Mouse (Mus musculus): ENCODE data around the gene Gm28308. TPM values are rescaled to one million over a fixed set of nuclear protein-coding genes. Genes with fewer than 3 reads are reported as not detected.

Gm28308 gene
- total and polyA plus RNA-seq, 3 experiments = not detected

- DNase-seq (ENCODE audit: low read depth, low spot score) = no peak
- Histone ChIP-seq H3K4me1 (ENCODE audit: control insufficient read depth in 1 of 2, insufficient read depth in 2 of 2, low read length in 2 of 2) (no peaks in the 10 kb centered on the region), H3K36me3 (ENCODE audit: control insufficient read depth in 1 of 2, insufficient read depth in 2 of 2, low read length in 2 of 2) (no peaks in the 10 kb centered on the region), H3K4me3 (ENCODE audit: control insufficient read depth in 1 of 2, insufficient read depth in 1 of 2, low read depth in 2 of 2, low read length in 2 of 2) (no peak overlapping the region), H3K27me3 (ENCODE audit: control insufficient read depth in 1 of 2, insufficient read depth in 2 of 2, low read length in 2 of 2) (no peaks in the 10 kb centered on the region), H3K79me2 (ENCODE audit: control insufficient read depth, insufficient read depth, low read length, poor library complexity) (no peaks in the 10 kb centered on the region; the same call in 1 of the 2 replicates), H3K27ac (ENCODE audit: control insufficient read depth, low read depth, low read length) (no peak overlapping the region), H3K9me3 (replicated peaks; ENCODE audit: insufficient read depth, low read length) (no peaks in the 10 kb centered on the region), H3K9ac (ENCODE audit: control insufficient read depth, low read depth, low read length, poor library complexity, severe bottlenecking) (no peak overlapping the region)
- TF ChIP-seq USF2 (IDR thresholded peaks at IDR 0.05; ENCODE audit: borderline replicate concordance in 1 of 2, insufficient read depth in 1 of 2, low read depth in 1 of 2, low read length in 2 of 2) = no peak
- TF ChIP-seq ELF1 (IDR thresholded peaks at IDR 0.05; ENCODE audit: low read depth, low read length) = no peak
These were observed 11.9 kb downstream of the Gm28308 start for GRCm38 (mm10) chr6:52201269-52201668.

- no peaks in the 10 kb centered on the region for H3K36me3 ChIP-seq (ENCODE audit: control insufficient read depth in 1 of 2, insufficient read depth in 2 of 2, low read length in 2 of 2)
- no peaks in the 10 kb centered on the region for H3K9me3 ChIP-seq (replicated peaks; ENCODE audit: insufficient read depth, low read length)
- H3K4me3 ChIP-seq (ENCODE audit: control insufficient read depth in 1 of 2, insufficient read depth in 1 of 2, low read depth in 2 of 2, low read length in 2 of 2) = no peak overlapping the region
- no peaks in the 10 kb centered on the region for H3K27me3 ChIP-seq (ENCODE audit: control insufficient read depth in 1 of 2, insufficient read depth in 2 of 2, low read length in 2 of 2)
- TF ChIP-seq USF2 (IDR thresholded peaks at IDR 0.05; ENCODE audit: borderline replicate concordance in 1 of 2, insufficient read depth in 1 of 2, low read depth in 1 of 2, low read length in 2 of 2) (no peak), ETS1 (IDR thresholded peaks at IDR 0.05; ENCODE audit: low read depth, low read length) (no peak), GATA1 (IDR thresholded peaks at IDR 0.05; ENCODE audit: low read depth, low read length) (no peak), ZKSCAN1 (IDR thresholded peaks at IDR 0.05; ENCODE audit: low read depth, low read length) (no peak), E2F4 (IDR thresholded peaks at IDR 0.05; ENCODE audit: borderline replicate concordance, low read depth, low read length) (no peak), MYC (IDR thresholded peaks at IDR 0.05; ENCODE audit: low read depth, low read length) (no peak)
- H3K9ac ChIP-seq (ENCODE audit: control insufficient read depth, low read depth, low read length, poor library complexity, severe bottlenecking) = no peak overlapping the region
- no peaks in the 10 kb centered on the region for H3K4me1 ChIP-seq (ENCODE audit: control insufficient read depth in 1 of 2, insufficient read depth in 2 of 2, low read length in 2 of 2)
- H3K27ac ChIP-seq (ENCODE audit: control insufficient read depth, low read depth, low read length) = no peak overlapping the region
- DNase-seq (ENCODE audit: low read depth, low spot score) = no peak
- no peaks in the 10 kb centered on the region; the same call in 1 of the 2 replicates for H3K79me2 ChIP-seq (ENCODE audit: control insufficient read depth, insufficient read depth, low read length, poor library complexity)
These were observed 12.3 kb downstream of the Gm28308 start for GRCm38 (mm10) chr6:52200751-52201250.

- Histone ChIP-seq H3K4me1 (ENCODE audit: control insufficient read depth in 1 of 2, insufficient read depth in 2 of 2, low read length in 2 of 2) (no peaks in the 10 kb centered on the region), H3K9ac (ENCODE audit: control insufficient read depth, low read depth, low read length, poor library complexity, severe bottlenecking) (no peak overlapping the region), H3K27ac (ENCODE audit: control insufficient read depth, low read depth, low read length) (no peak overlapping the region), H3K79me2 (ENCODE audit: control insufficient read depth, insufficient read depth, low read length, poor library complexity) (no peaks in the 10 kb centered on the region; the same call in 1 of the 2 replicates), H3K9me3 (replicated peaks; ENCODE audit: insufficient read depth, low read length) (no peaks in the 10 kb centered on the region), H3K4me3 (ENCODE audit: control insufficient read depth in 1 of 2, insufficient read depth in 1 of 2, low read depth in 2 of 2, low read length in 2 of 2) (no peak overlapping the region), H3K36me3 (ENCODE audit: control insufficient read depth in 1 of 2, insufficient read depth in 2 of 2, low read length in 2 of 2) (no peaks in the 10 kb centered on the region), H3K27me3 (ENCODE audit: control insufficient read depth in 1 of 2, insufficient read depth in 2 of 2, low read length in 2 of 2) (no peaks in the 10 kb centered on the region)
- TF ChIP-seq MAX (IDR thresholded peaks at IDR 0.05; ENCODE audit: low read length) (no peak), KAT2A (conservative IDR thresholded peaks at IDR 0.05; ENCODE audit: low read depth, low read length) (no peak), ZNF384 (IDR thresholded peaks at IDR 0.05; ENCODE audit: low read depth, low read length) (no peak), RCOR1 (IDR thresholded peaks at IDR 0.05; ENCODE audit: low read depth, low read length) (no peak), USF2 (IDR thresholded peaks at IDR 0.05; ENCODE audit: borderline replicate concordance in 1 of 2, insufficient read depth in 1 of 2, low read depth in 1 of 2, low read length in 2 of 2) (no peak), BHLHE40 (IDR thresholded peaks at IDR 0.05; ENCODE audit: borderline replicate concordance, low read depth, low read length) (no peak), ZMIZ1 (IDR thresholded peaks at IDR 0.05; ENCODE audit: low read depth, low read length) (no peak), ELF1 (IDR thresholded peaks at IDR 0.05; ENCODE audit: low read depth, low read length) (no peak), ZC3H11A (IDR thresholded peaks at IDR 0.05; ENCODE audit: low read depth, low read length) (no peak), RAD21 (IDR thresholded peaks at IDR 0.05; ENCODE audit: low read depth, low read length) (no peak), MEF2A (IDR thresholded peaks at IDR 0.05; ENCODE audit: extremely low read depth, insufficient replicate concordance, low read depth, low read length, poor library complexity, severe bottlenecking) (no peak), EP300 (IDR thresholded peaks at IDR 0.05; ENCODE audit: low read depth in 1 of 2, low read length in 2 of 2) (no peak), GABPA (IDR thresholded peaks at IDR 0.05; ENCODE audit: low read depth, low read length) (no peak), TAL1 (IDR thresholded peaks at IDR 0.05; ENCODE audit: low read length) (no peak), HCFC1 (IDR thresholded peaks at IDR 0.05; ENCODE audit: low read depth, low read length) (no peak), POLR2AphosphoS2 (IDR thresholded peaks at IDR 0.05; ENCODE audit: low read length) (no peak), CHD1 (IDR thresholded peaks at IDR 0.05; ENCODE audit: low read depth, low read length) (no peak)
- no peak for DNase-seq (ENCODE audit: low read depth, low spot score)
These were observed 12.9 kb downstream of the Gm28308 start for GRCm38 (mm10) chr6:52200073-52200750.
